Mouse (Mus musculus) kidney, adult 18-20 months (tissue): ENCODE results near the gene Mrtfb.
A peak's percentile ranks its signal among the peaks of the same experiment; 100 is the strongest.

ENCODE experiments used
- DNase-seq: peaks from one replicate; pipeline ENCODE4 v3.0.0; 2021

Mrtfb gene

GRCm38 (mm10) chr16:13354431-13354830, 98.2 kb downstream of the Mrtfb start:
- DNase-seq, result no peak

DNA sequence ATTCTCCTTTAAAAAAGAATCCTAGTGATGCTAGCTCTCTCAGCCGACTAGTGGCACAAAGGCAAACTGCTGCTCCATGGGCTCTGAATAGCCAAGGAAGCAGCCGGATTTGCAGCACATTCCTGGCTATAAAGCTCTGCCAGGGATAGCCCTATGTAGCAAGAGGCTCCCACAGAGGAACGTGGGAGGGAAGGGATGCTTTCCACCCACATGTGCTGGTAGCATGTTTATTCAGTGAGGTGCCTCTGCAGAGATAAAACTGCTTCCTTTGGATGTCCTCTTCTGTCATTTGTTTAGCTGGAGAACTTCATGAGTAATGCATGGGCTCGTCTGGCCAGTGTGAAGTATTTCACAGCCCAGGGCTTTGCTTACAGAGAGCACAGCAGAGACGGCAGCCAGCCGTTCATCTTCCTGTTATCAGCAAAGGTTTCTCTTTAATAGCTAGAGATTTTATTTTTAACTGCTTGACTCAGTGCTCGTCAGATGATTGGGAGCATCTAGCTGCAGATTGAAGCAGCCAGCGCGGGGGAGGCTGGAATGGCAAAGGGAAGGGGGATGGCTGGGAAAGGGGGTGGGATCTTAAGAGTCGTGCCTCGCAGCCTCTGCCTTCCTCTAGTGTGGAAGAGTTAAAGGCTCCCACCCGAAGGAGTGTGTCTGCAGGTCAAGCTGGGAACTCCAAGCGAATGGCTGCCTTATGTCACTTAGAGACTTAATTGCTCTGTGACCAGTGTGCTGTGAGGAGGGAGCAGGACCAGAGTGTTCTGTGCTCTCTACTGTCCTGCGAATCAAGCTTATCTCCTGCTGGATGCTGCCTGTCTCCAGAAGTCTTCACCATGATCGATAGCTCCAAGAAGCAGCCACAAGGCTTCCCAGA, 101.8 kb downstream of the Mrtfb start:
- DNase-seq, result peak; percentile 74

GRCm38 (mm10) chr16:13358741-13359140, 102.5 kb downstream of the Mrtfb start:
- DNase-seq, result no peak

DNA sequence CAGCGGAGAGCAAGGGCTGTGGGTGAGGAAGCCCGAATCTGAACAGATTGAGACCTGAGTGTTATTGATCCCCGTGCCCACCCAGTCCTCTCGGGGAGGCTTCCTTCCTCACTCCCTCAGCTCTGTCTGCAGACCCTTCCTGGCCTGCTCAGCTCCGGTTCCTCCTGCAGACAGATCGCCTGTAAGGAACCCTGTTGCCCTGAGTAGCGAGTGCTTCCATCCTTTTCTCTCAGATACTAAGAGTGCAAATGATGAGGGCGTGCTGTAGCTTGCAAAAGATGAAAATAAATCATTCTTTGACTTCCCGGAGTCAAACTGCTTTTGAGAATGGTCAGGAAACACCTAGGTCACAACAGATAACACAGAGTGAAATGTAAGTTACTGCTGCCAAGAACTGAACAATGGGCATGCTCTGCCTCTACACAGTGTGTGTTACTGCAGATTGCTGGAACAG, 103.2 kb downstream of the Mrtfb start:
- DNase-seq, result peak; percentile 25

GRCm38 (mm10) chr16:13360208-13360607, 103.9 kb downstream of the Mrtfb start:
- no peak for DNase-seq

DNA sequence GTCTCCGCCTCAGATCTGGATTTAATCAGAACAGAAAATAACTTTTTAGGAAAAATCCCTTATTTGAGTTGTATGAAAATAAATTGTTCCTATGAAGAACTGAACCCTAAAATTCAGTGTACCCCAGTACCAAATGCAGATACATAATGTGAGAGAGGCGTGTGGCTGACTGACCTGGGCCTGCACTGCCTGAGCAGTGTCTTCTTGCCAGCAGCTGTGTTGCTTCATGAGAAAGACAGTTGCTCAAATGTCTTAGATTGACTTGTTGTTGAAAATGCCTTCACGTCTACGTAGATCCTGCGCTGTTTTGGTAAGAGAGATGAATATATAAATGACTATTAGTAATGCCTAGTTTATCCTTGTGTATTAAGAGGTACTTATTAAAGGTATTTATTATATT, 104.6 kb downstream of the Mrtfb start:
- no peak for DNase-seq

DNA sequence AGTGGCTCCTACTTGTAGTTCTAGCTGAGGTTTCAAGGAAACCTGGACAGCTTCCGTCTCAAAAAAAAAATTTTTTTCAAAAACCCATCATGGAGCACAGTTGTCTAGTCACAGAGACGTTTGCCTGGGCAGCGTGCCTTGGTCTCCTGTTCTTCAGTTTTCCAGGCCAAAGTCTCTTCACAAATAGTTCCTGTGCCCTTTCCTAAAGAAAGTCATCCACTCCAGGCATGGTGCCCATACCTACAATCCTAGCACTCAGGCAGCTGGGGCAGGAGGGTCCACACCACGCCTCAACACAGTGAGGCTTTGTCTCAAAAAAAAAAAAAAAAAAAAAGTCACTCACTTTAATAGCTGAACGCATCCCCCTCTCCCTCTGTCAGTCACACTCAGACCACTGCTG, 106.9 kb downstream of the Mrtfb start:
- DNase-seq, result no peak

GRCm38 (mm10) chr16:13364145-13364544, 107.9 kb downstream of the Mrtfb start:
- no peak for DNase-seq

- DNase-seq, result no peak
These were observed 110.0 kb downstream of the Mrtfb start for GRCm38 (mm10) chr16:13366256-13366655.

- no peak for DNase-seq
These were observed 110.7 kb downstream of the Mrtfb start for GRCm38 (mm10) chr16:13366802-13367465.

DNA sequence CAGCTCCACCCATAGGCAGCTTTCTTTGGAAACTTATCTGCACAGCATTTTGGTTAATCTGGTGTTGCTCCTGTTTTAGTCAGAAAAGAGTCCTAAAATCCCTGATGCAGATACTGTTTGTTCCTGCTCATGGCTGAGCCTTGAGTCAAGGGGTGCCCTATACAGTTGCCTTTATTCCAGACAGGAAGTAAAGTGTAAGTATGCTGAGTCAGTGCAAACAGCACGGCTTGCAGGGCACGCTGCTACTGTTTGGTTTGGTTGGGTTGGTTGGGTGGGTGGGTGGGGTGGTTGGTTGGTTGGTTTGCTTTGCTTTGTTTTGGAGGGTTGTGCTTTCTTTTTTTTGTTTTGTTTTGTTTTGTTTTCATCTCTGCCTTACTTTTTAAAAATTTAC, 111.2 kb downstream of the Mrtfb start:
- DNase-seq, result no peak

DNA sequence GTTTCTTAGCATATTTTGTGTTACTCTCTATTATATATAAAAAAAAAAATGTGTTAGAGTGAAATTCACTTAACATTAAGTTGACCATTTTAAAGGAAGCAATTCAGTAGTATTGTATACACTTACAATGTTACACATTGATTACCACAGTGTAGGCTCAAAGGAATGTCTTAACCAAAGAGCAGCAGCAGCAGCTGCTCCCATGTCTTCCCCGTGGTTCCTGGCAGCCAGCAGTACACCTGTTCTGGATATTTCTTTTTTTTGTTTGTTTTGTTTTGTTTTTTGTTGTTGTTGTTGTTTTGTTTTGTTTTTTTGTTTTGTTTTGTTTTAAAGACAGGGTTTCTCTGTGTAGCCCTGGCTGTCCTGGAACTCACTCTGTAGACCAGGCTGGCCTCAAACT, 112.4 kb downstream of the Mrtfb start:
- no peak for DNase-seq

- DNase-seq, result peak; percentile 87
These were observed 115.5 kb downstream of the Mrtfb start for GRCm38 (mm10) chr16:13371740-13372287.

- no peak for DNase-seq
These were observed 116.7 kb downstream of the Mrtfb start for GRCm38 (mm10) chr16:13372899-13373533.

GRCm38 (mm10) chr16:13376947-13377486, 120.7 kb downstream of the Mrtfb start:
- no peak for DNase-seq

DNA sequence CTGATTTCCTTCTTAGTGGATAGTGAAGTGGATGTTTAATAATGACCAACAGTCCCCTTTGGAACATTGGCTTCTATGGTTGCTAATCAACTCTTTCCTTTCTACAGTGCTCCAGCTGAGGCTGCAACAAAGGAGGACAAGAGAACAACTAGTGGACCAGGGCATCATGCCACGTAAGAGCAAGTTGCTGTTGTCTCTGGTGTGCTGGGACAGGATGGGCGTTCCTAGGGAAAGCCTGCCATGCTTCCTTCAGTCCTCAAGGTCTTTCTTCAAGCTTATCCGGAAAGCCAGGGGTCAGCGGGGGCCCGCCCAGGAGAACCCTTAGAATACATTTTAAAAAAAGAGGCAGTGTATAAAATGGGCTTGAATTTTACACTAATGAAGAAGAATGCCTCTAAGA, 121.9 kb downstream of the Mrtfb start:
- DNase-seq, result peak; percentile 39

DNA sequence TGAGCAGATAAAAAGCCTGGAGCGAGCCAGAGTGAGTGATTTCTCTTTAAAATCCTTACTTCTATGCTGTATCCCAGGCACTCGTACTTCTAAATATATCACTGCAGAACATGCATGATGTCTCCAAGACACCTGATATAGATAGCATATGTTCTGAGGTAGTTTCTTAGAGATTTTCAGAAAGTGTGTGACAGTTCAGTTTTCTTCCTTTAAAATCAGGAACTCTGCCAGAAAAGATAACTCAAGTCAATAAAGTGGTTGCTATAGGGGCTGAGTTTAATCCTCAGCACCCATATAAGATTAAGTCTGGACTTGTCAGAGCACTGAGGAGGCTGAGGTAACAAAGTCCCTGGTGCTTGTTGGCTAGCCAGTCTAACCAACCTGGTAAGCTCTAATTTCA, 123.6 kb downstream of the Mrtfb start:
- DNase-seq, result no peak

DNA sequence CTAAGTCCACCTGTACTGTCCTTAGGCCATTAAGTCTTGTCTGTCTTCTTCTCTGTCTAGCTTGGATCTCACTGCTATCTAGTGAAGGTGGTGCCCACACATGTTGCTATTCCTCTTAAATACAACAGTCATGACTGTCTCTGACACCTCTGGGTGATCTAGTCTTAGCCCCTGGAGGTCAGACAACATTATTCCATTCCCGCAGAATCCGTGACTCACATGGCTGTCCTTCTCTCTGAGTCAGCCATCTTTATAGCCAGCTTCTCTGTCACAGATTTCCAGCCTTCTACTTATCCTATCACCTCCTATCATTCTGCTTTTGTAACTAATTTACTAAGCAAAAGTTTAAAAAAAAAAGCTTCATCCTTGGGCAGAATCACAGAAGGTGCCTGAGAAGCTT, 125.5 kb downstream of the Mrtfb start:
- no peak for DNase-seq

GRCm38 (mm10) chr16:13387306-13387705, 131.0 kb downstream of the Mrtfb start:
- no peak for DNase-seq

DNA sequence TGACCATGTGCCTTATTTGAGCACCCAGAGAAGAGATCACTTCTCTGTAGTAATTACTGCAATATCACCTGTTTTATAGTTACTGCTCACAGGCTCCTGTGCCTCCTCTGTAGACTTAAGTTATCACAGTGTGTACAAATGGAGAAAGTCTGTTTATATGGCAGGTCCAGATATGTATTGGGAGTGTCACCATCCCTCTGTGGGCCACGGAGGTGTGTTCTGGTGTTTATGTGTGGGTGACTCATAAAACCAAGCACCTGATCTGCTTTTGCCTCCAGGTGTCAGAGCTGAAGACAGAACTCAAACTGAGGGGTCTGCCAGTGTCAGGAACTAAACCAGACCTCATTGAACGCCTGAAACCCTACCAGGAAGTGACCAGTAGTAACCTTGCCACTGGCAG, 144.1 kb downstream of the Mrtfb start:
- no peak for DNase-seq

DNA sequence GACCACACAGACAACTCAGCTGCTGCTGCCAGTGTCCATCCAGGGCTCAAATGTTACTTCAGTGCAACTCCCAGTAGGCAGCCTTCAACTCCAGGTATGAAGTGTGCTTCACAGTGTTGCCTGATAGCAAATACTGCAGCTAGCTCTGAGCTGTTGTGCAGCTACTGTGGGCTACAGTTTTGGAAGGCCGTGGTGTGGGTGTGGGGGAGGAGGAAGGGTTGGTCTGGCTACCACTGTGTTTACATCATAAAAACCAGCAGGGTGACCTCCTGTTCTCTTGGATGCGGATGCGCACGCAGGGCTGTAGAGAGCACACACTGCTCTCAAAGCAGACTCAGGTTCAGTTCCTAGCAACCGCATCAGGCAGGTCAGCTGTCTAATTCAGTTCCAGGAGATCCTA, 145.3 kb downstream of the Mrtfb start:
- no peak for DNase-seq

- DNase-seq, result no peak
These were observed 148.4 kb downstream of the Mrtfb start for GRCm38 (mm10) chr16:13404656-13405055.

DNA sequence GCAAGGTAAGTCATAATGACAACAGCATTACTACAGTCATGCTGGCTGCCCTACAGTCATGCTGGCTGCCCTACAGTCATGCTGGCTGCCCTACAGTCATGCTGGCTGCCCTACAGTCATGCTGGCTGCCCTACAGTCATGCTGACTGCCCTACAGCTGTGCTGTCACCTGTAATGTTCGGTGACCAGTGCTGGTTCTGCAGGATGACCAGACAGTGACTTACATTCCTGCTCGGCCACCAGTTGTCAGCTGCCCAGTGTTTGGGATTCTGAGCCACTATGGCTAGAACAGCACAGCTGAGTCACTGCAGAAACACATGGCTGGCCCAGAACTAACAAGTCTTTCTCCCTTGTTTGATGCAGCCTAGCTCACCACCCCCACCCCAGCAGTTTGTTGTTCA, 149.1 kb downstream of the Mrtfb start:
- no peak for DNase-seq
